In the genomic region with DNA sequence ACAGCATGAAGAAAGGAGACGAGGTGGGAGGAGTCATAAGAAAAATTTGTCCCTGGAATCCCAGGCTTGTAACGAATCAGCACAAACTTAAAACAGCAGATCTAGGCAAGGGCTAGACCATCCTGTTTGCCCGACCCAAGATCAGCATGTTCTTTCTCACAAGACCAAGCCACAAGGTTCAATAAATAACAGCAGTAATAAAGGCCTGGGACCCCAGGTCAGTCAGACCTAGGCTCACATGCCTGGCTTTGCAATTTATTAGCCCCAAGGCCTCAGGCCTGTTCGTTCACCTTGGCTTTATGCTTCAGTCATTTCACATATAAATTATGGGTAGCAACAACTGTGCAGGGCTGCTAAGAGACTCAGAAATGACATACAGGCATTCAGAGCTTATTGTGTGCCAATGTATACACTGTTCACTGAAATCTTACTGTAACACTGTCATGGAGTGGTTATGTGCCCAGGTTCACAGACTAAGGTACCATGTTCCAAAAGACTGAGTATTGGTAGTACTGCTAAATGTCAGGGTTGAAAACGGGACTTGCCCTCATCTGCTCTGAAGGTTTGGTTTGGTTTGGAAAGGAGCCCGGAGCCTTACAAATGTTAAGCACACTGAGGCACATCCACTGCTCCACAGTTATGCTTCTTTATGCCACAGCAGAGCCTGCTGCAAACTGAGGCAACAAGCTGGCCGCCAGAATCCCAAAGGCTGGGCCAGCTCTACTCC, we compare ENCODE assay signal across 9 mouse cellular contexts. TPM values are rescaled to one million over a fixed set of nuclear protein-coding genes. Genes with fewer than 3 reads are reported as not detected.
DNase-seq lines count a peak whose midpoint lies in the region.
"Had no signal": no experiment of that assay in that cellular context is flagged by ENCODE, and none has a peak within 500 bp of the region (broad histone marks: within the 10 kb centered on the region; RNA-seq: fewer than 3 reads in every experiment).

No protein-coding gene starts in this region.

- peak; percentile 75 for DNase-seq in kidney, adult 11 months
- no peak for DNase-seq in kidney, postnatal 10 days
- peak; percentile 53 for DNase-seq in adrenal gland, adult 8-10 months
- DNase-seq in adrenal gland, postnatal 36 days: peak; percentile 63 to 68
- DNase-seq in kidney, postnatal 25 days: peak; percentile 59 to 73
- DNase-seq in right cerebral cortex, postnatal 10 days (ENCODE audit: low spot score in 2 of 2): no peak
- DNase-seq in urinary bladder, postnatal 25 days (ENCODE audit: low spot score): no peak
- DNase-seq: cerebellum, adult 8-10 months; thymus, postnatal 36 days had no signal

RNA-seq across cellular contexts. Expression of a gene that starts 35.2 kb away (rescaled TPM):
- 100 to 1,000 TPM in 3 of 4 experiments, 10 to 100 TPM in 1; 98.4 to 137 (median 112) TPM for total RNA-seq in adrenal gland, adult 8-10 months (2022)
- total RNA-seq in adrenal gland, postnatal 36 days (2021): 10 to 100 TPM; 69.7 to 87.6 TPM

RNA-seq across cellular contexts. Expression of a gene that starts 35.6 kb away (rescaled TPM):
- 1 to 10 TPM; 1.8 to 3.8 (median 2.7) TPM for total RNA-seq in adrenal gland, adult 8-10 months (2022)
- total RNA-seq in adrenal gland, postnatal 36 days (2021): 1 to 10 TPM; 1.5 to 1.8 TPM

Comparison
In these comparisons a context has a peak if more than half of its experiments do, and no peak if none do; other contexts are left out.
1. DNase-seq: peak in kidney, adult 11 months (single experiment), adrenal gland, adult 8-10 months (single experiment), adrenal gland, postnatal 36 days (2 of 2) and kidney, postnatal 25 days (2 of 2); none in kidney, postnatal 10 days (single experiment), right cerebral cortex, postnatal 10 days (0 of 2) and urinary bladder, postnatal 25 days (single experiment).